Mouse (Mus musculus) spleen, adult 2 months (tissue): Measurements from ENCODE around the gene Olfr164.

Experiments
- CTCF ChIP-seq: fragments of 200-500 bp; IDR thresholded peaks from 2 replicates; pipeline ENCODE4 v1.5.1; 2011; ENCODE audit warnings: mild to moderate bottlenecking, inconsistent platforms; ENCODE audit not compliant: insufficient read depth, insufficient read length, insufficient replicate concordance; ENCODE audit errors: extremely low read depth
- POLR2A ChIP-seq: fragments of 200-500 bp; IDR thresholded peaks from 2 replicates; pipeline ENCODE4 v1.6.1; 2011; ENCODE audit warnings: low read depth, low read length, inconsistent platforms

DNA sequence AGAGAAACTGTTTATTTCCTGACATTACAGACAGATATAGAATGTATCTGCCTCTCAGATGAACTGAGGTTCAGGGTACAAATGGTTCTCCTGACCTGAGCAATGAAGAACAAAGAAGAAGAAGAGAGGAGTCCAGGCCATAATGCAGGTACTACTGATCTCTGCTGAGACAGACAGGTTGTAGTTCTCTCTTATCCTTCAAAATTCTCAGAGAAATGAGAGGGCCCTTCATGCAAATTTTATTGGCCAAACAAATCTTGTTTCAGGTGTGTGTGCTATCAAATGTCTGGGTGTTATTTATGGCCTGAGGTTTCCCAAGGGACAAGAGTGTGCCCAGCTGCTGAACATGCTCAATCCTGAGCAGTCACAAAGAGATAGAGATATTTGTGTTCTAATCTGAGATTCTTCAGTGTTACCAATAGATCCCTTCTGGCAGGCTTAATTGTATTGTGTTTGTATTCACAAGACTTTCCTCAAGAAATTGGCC is 72.3 kb downstream of the Olfr164 start:
- TF ChIP-seq POLR2A (peak; percentile 82), CTCF (no peak)
